Mouse (Mus musculus): Measurements from ENCODE around the gene Olfr738. TPM values are rescaled to one million over a fixed set of nuclear protein-coding genes. Genes with fewer than 3 reads are reported as not detected.

Olfr738 gene
- polyA plus RNA-seq (2015; fragmentation: Nextera tagmentation; extraction: Ambion mirVana), result not detected in 2 replicates

DNA sequence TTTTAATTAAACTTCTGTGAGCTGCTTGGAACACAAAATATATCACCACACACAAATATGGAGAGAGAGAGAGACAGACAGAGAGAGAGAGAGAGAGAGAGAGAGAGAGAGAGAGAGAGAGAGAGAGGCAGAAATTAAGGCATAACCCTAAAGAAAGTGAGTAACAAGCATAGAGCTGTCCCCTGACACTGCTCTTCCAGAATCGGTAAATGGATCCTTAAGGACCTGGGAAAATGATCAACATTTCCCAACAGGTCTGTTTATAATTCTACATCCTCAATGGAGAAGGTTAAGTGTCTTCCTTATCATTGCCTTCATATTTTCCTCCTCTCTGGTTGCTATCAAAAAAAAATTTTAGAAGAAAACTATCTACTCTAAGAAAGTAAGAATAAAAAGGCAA, at the start of gene Olfr738:
Olfr738 (plus strand) TSS at position 301 of the 400 bp plus-strand sequence.
- H3K4me1 ChIP-seq, result no peaks in the 10 kb centered on the region
- H3K27me3 ChIP-seq, result no peaks in the 10 kb centered on the region
- H3K27ac ChIP-seq (replicated peaks), result no peak within 1 kb of the TSS
- WGBS, result 96% methylated on average over 1 of the region's 1 CpGs
- no peaks in the 10 kb centered on the region for H3K36me3 ChIP-seq
- H3K9ac ChIP-seq (replicated peaks), result no peak within 1 kb of the TSS
- no peak for ATAC-seq (replicated peaks)
- H3K4me3 ChIP-seq, result no peak within 1 kb of the TSS
- H3K4me2 ChIP-seq (replicated peaks), result no peak within 1 kb of the TSS
- no peaks in the 10 kb centered on the region for H3K9me3 ChIP-seq

DNA sequence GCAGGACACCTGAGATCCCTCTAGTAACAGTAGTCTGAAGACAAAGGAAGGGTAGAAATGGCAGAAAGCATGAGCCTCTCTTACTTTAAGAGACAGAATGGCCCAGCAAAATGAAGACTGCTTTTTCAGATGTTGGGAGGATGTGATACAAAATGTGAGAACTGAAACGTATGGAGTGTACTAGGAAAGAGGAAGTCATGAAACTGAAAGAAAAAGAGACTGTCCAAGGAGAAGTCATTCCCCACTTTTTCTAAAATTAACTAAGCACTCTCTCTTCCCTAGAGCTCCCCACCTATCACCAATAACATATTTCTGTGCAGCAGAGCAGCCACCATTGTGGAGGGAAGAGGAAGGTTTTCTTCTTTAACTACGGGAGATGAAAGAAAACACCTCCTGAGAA, 49.8 kb upstream of the Olfr738 start, which contains the start of gene Tlr11:
Tlr11 (plus strand) TSS at position 322 of the 400 bp plus-strand sequence.
- Histone ChIP-seq H3K36me3 (no peaks in the 10 kb centered on the region), H3K4me2 (replicated peaks) (no peak within 1 kb of the TSS), H3K27me3 (no peaks in the 10 kb centered on the region), H3K27ac (replicated peaks) (no peak within 1 kb of the TSS), H3K4me3 (no peak within 1 kb of the TSS), H3K9me3 (no peaks in the 10 kb centered on the region), H3K9ac (replicated peaks) (no peak within 1 kb of the TSS), H3K4me1 (no peaks in the 10 kb centered on the region)
- 82% methylated on average over 2 of the region's 2 CpGs for WGBS
- no peak for ATAC-seq (replicated peaks)

DNA sequence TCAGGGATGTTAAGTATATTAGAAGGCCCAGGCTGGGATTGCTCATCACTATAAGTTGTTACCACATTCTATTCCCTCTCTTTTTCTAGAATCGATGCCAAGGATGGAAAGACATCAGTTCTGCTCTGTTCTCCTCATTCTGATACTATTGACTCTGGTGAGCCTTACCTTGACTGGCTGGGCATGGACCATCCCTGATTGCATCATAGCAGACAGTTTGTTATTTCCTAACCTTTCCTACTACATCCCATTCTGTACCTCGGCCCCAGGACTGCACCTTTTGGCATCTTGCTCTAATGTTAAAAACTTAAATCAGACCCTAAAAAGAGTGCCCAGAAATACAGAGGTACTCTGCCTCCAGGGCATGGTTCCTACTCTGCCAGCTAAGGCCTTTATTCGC, 46.9 kb upstream of the Olfr738 start:
- Histone ChIP-seq H3K36me3 (no peaks in the 10 kb centered on the region), H3K9me3 (no peaks in the 10 kb centered on the region), H3K27ac (replicated peaks) (no peak overlapping the region), H3K9ac (replicated peaks) (no peak overlapping the region), H3K4me1 (no peaks in the 10 kb centered on the region), H3K27me3 (no peaks in the 10 kb centered on the region), H3K4me3 (no peak overlapping the region), H3K4me2 (replicated peaks) (no peak overlapping the region)
- ATAC-seq (replicated peaks), result no peak
- 87% methylated on average over 3 of the region's 3 CpGs for WGBS

- WGBS, result 88% methylated on average over 2 of the region's 2 CpGs
- no peaks in the 10 kb centered on the region for H3K27me3 ChIP-seq
Measured at GRCm38 (mm10) chr14:50363561-50363960, 43.8 kb upstream of the Olfr738 start.

GRCm38 (mm10) chr14:50380863-50381262, 26.5 kb upstream of the Olfr738 start, which contains the start of gene Olfr736:
TSS of gene Olfr736 (plus strand) at chr14:50381163.
- Histone ChIP-seq H3K27me3 (no peaks in the 10 kb centered on the region), H3K9ac (replicated peaks) (no peak within 1 kb of the TSS), H3K4me1 (no peaks in the 10 kb centered on the region), H3K4me3 (no peak within 1 kb of the TSS), H3K27ac (replicated peaks) (no peak within 1 kb of the TSS), H3K36me3 (no peaks in the 10 kb centered on the region), H3K9me3 (no peaks in the 10 kb centered on the region), H3K4me2 (replicated peaks) (no peak within 1 kb of the TSS)
- ATAC-seq (replicated peaks), result no peak
- WGBS, result 83% methylated on average over 2 of the region's 2 CpGs

More at GRCm38 (mm10) chr14:50363561-50363960, 43.8 kb upstream of the Olfr738 start:
- no peak overlapping the region for H3K27ac ChIP-seq (replicated peaks)
- H3K36me3 ChIP-seq, result no peaks in the 10 kb centered on the region
- no peak overlapping the region for H3K9ac ChIP-seq (replicated peaks)
- H3K4me1 ChIP-seq, result no peaks in the 10 kb centered on the region
- no peak for ATAC-seq (replicated peaks)
- no peak overlapping the region for H3K4me2 ChIP-seq (replicated peaks)
- no peak overlapping the region for H3K4me3 ChIP-seq
- no peaks in the 10 kb centered on the region for H3K9me3 ChIP-seq

- no peaks in the 10 kb centered on the region for H3K4me1 ChIP-seq
- no peak within 1 kb of the TSS for H3K4me2 ChIP-seq (replicated peaks)
- no peak for ATAC-seq (replicated peaks)
- H3K36me3 ChIP-seq, result no peaks in the 10 kb centered on the region
- H3K9me3 ChIP-seq, result no peaks in the 10 kb centered on the region
- H3K4me3 ChIP-seq, result no peak within 1 kb of the TSS
- no peak within 1 kb of the TSS for H3K9ac ChIP-seq (replicated peaks)
- 75% methylated on average over 2 of the region's 2 CpGs for WGBS
- H3K27me3 ChIP-seq, result no peaks in the 10 kb centered on the region
- H3K27ac ChIP-seq (replicated peaks), result no peak within 1 kb of the TSS
Measured at GRCm38 (mm10) chr14:50418326-50418725, 11.0 kb downstream of the Olfr738 start, which contains the start of gene Olfr739. TSS of gene Olfr739 (plus strand) at chr14:50418626.

DNA sequence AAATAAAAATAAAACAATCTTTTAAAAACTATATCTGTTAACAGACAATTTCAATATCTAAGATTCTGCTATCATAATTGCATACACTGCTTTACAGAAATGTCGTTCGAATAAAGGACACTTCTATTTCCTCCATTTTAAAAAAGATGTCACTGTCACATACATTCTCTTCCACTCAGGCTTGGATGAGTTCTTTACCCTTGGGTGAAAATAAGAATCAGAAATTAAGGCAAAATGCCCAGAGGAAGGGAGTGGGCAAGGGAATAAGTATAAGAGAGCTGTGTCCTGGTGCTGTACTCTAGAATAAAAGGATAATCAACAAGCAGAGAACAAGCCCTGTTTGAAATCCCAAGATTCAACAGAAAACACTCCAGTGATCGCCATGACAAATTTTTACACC, 37.9 kb downstream of the Olfr738 start, which contains the start of gene Olfr740:
Olfr740 (plus strand) TSS at position 301 of the 400 bp plus-strand sequence.
- H3K9ac ChIP-seq (replicated peaks), result no peak within 1 kb of the TSS
- no peak within 1 kb of the TSS for H3K4me2 ChIP-seq (replicated peaks)
- no peak within 1 kb of the TSS for H3K4me3 ChIP-seq
- no peaks in the 10 kb centered on the region for H3K4me1 ChIP-seq
- no peaks in the 10 kb centered on the region for H3K9me3 ChIP-seq
- no peaks in the 10 kb centered on the region for H3K36me3 ChIP-seq
- 85% methylated on average over 3 of the region's 3 CpGs for WGBS
- ATAC-seq (replicated peaks), result no peak
- H3K27ac ChIP-seq (replicated peaks), result no peak within 1 kb of the TSS
- no peaks in the 10 kb centered on the region for H3K27me3 ChIP-seq

Other genes with a start within 250 kb of the Olfr738 start
- gene Olfr730, start 219.4 kb upstream of the Olfr738 start, polyA plus RNA-seq (2015; fragmentation: Nextera tagmentation; extraction: Ambion mirVana), result not detected in 2 replicates
- gene Olfr731, start 165.7 kb upstream of the Olfr738 start, polyA plus RNA-seq (2015; fragmentation: Nextera tagmentation; extraction: Ambion mirVana), result not detected in 2 replicates
- gene Olfr732, start 123.4 kb upstream of the Olfr738 start, polyA plus RNA-seq (2015; fragmentation: Nextera tagmentation; extraction: Ambion mirVana), result not detected in 2 replicates
- gene Olfr733, start 106.0 kb upstream of the Olfr738 start, polyA plus RNA-seq (2015; fragmentation: Nextera tagmentation; extraction: Ambion mirVana), result not detected in 2 replicates
- gene Olfr734, start 80.8 kb upstream of the Olfr738 start, polyA plus RNA-seq (2015; fragmentation: Nextera tagmentation; extraction: Ambion mirVana), result not detected in 2 replicates
- gene Olfr735, start 58.7 kb upstream of the Olfr738 start, polyA plus RNA-seq (2015; fragmentation: Nextera tagmentation; extraction: Ambion mirVana), result not detected in 2 replicates
- gene Tlr11, start 49.7 kb upstream of the Olfr738 start, polyA plus RNA-seq (2015; fragmentation: Nextera tagmentation; extraction: Ambion mirVana), result not detected in 2 replicates
- not detected in 2 replicates for gene Olfr736, start 26.4 kb upstream of the Olfr738 start, polyA plus RNA-seq (2015; fragmentation: Nextera tagmentation; extraction: Ambion mirVana)
- not detected in 2 replicates for gene Olfr739, start 11.1 kb downstream of the Olfr738 start, polyA plus RNA-seq (2015; fragmentation: Nextera tagmentation; extraction: Ambion mirVana)
- not detected in 2 replicates for gene Olfr740, start 38.0 kb downstream of the Olfr738 start, polyA plus RNA-seq (2015; fragmentation: Nextera tagmentation; extraction: Ambion mirVana)
- not detected in 2 replicates for gene Olfr741, start 65.2 kb downstream of the Olfr738 start, polyA plus RNA-seq (2015; fragmentation: Nextera tagmentation; extraction: Ambion mirVana)
- not detected in 2 replicates for gene Olfr742, start 96.0 kb downstream of the Olfr738 start, polyA plus RNA-seq (2015; fragmentation: Nextera tagmentation; extraction: Ambion mirVana)
- gene Olfr743, start 114.3 kb downstream of the Olfr738 start, polyA plus RNA-seq (2015; fragmentation: Nextera tagmentation; extraction: Ambion mirVana), result not detected in 2 replicates
- not detected in 2 replicates for gene Olfr744, start 207.3 kb downstream of the Olfr738 start, polyA plus RNA-seq (2015; fragmentation: Nextera tagmentation; extraction: Ambion mirVana)
- not detected in 2 replicates for gene Olfr745, start 231.8 kb downstream of the Olfr738 start, polyA plus RNA-seq (2015; fragmentation: Nextera tagmentation; extraction: Ambion mirVana)
- not detected in 2 replicates for gene Olfr746, start 239.5 kb downstream of the Olfr738 start, polyA plus RNA-seq (2015; fragmentation: Nextera tagmentation; extraction: Ambion mirVana)